Mouse (Mus musculus) MEL (cell line): ENCODE results near the gene Hrh2.

Source experiments
- CTCF ChIP-seq, 3 experiments: IDR thresholded peaks in 2 of 3; conservative IDR thresholded peaks in 1 of 3; 2 replicates each; pipeline ENCODE4 v1.5.1; 2011 to 2012; ENCODE audit warnings: low read length in 3 of 3, low read depth in 2 of 3, mild to moderate bottlenecking in 2 of 3, improper control_type of control experiment in 1 of 3, inconsistent platforms in 1 of 3, mixed read lengths in 1 of 3, moderate library complexity in 1 of 3; ENCODE audit not compliant: control insufficient read depth in 1 of 3, insufficient read depth in 1 of 3, poor library complexity in 1 of 3, severe bottlenecking in 1 of 3
- ELF1 ChIP-seq: IDR thresholded peaks from 2 replicates; pipeline ENCODE4 v1.6.1; 2014; ENCODE audit warnings: low read depth, mild to moderate bottlenecking, inconsistent platforms, low read length, improper control_type of control experiment, moderate library complexity
- ETS1 ChIP-seq: IDR thresholded peaks from 2 replicates; pipeline ENCODE4 v1.6.1; 2012; ENCODE audit warnings: low read depth, mild to moderate bottlenecking, inconsistent platforms, low read length, improper control_type of control experiment, moderate library complexity
- GABPA ChIP-seq: IDR thresholded peaks from 2 replicates; pipeline ENCODE4 v1.6.1; 2012; ENCODE audit warnings: low read depth, mild to moderate bottlenecking, inconsistent platforms, low read length, improper control_type of control experiment, moderate library complexity
- MAFK ChIP-seq: IDR thresholded peaks from 2 replicates; pipeline ENCODE4 v1.6.1; 2011; ENCODE audit warnings: low read depth, mild to moderate bottlenecking, low read length, improper control_type of control experiment, borderline replicate concordance
- MAX ChIP-seq: IDR thresholded peaks from 2 replicates; pipeline ENCODE4 v1.6.1; 2011; ENCODE audit warnings: low read length, improper control_type of control experiment
- MYC ChIP-seq: IDR thresholded peaks from 2 replicates; pipeline ENCODE4 v1.6.1; 2011; ENCODE audit warnings: low read depth, mild to moderate bottlenecking, low read length, improper control_type of control experiment, moderate library complexity
- POLR2AphosphoS2 ChIP-seq: IDR thresholded peaks from 2 replicates; pipeline ENCODE4 v1.6.1; 2011; ENCODE audit warnings: low read length, improper control_type of control experiment
- SIN3A ChIP-seq: IDR thresholded peaks from 2 replicates; pipeline ENCODE4 v1.6.1; 2012; ENCODE audit warnings: low read length, improper control_type of control experiment, inconsistent platforms
- UBTF ChIP-seq: IDR thresholded peaks from 2 replicates; pipeline ENCODE4 v1.6.1; 2012; ENCODE audit warnings: low read depth, mild to moderate bottlenecking, inconsistent platforms, low read length, improper control_type of control experiment, moderate library complexity, borderline replicate concordance; ENCODE audit not compliant: insufficient read depth
- ZNF384 ChIP-seq: IDR thresholded peaks from 2 replicates; pipeline ENCODE4 v1.6.1; 2012; ENCODE audit warnings: low read depth, mild to moderate bottlenecking, inconsistent platforms, low read length, improper control_type of control experiment

- no peak for TF ChIP-seq CTCF (IDR thresholded peaks at IDR 0.05 in 2 of 3, conservative IDR thresholded peaks at IDR 0.05 in 1 of 3; ENCODE audit: control insufficient read depth in 1 of 3, insufficient read depth in 1 of 3, low read depth in 2 of 3, low read length in 3 of 3, poor library complexity in 1 of 3, severe bottlenecking in 1 of 3)
- TF ChIP-seq SIN3A, result no peak
- TF ChIP-seq ETS1, result no peak
- no peak for TF ChIP-seq MYC
- TF ChIP-seq MAFK, result no peak
- no peak for TF ChIP-seq ELF1
- TF ChIP-seq UBTF, result no peak
- no peak for TF ChIP-seq MAX
- TF ChIP-seq POLR2AphosphoS2, result no peak
- no peak for TF ChIP-seq GABPA
- no peak for TF ChIP-seq ZNF384
These were observed 26.9 kb upstream of the Hrh2 start for GRCm38 (mm10) chr13:54165066-54165465.
